Mouse (Mus musculus) hindbrain, embryonic 12.5 days (tissue): ENCODE results near the gene Dicer1. TPM values are rescaled to one million over a fixed set of nuclear protein-coding genes. Genes with fewer than 3 reads are reported as not detected.
A peak's percentile ranks its signal among the peaks of the same experiment; 100 is the strongest.
"Not testable (repeated sequence)": the region's sequence is repeated elsewhere in the genome, so short reads cannot be mapped to it uniquely, and the experiment has no call there.

ENCODE experiments used
- ATAC-seq: fragments of 200-750 bp; cut with Nextera tagmentation; 2 replicates; pipeline ENCODE4 v1.8.0; 2017; ENCODE audit warnings: moderate TSS enrichment; ENCODE audit not compliant: low FRiP score
- H3K27ac ChIP-seq: fragments of 300-500 bp; sonication (generic); 2 replicates; pipeline ENCODE4 v1.5.1; 2016; ENCODE audit warnings: mild to moderate bottlenecking
- H3K27me3 ChIP-seq: fragments of 300-500 bp; sonication (generic); 2 replicates; pipeline ENCODE4 v1.6.1; 2016; ENCODE audit warnings: mild to moderate bottlenecking
- H3K36me3 ChIP-seq: fragments of 300-500 bp; sonication (generic); 2 replicates; pipeline ENCODE4 v1.6.1; 2016; ENCODE audit warnings: mild to moderate bottlenecking
- H3K4me1 ChIP-seq: fragments of 300-500 bp; sonication (generic); 2 replicates; pipeline ENCODE4 v1.6.1; 2016
- H3K4me2 ChIP-seq: fragments of 300-500 bp; sonication (generic); replicated peaks from 2 replicates; pipeline ENCODE4 v1.6.1; 2016; ENCODE audit warnings: mild to moderate bottlenecking
- H3K4me3 ChIP-seq: fragments of 300-500 bp; sonication (generic); 2 replicates; pipeline ENCODE4 v1.5.1; 2016; ENCODE audit warnings: mild to moderate bottlenecking
- H3K9ac ChIP-seq: fragments of 300-500 bp; sonication (generic); 2 replicates; pipeline ENCODE4 v1.6.1; 2016; ENCODE audit warnings: mild to moderate bottlenecking, moderate library complexity
- H3K9me3 ChIP-seq: fragments of 300-500 bp; sonication (generic); replicated peaks from 2 replicates; pipeline ENCODE4 v1.6.1; 2016; ENCODE audit warnings: mild to moderate bottlenecking
- WGBS: fragments of 180-500 bp; shearing (Covaris S2); methylation state at CpG from one replicate; pipeline ENCODE4 v1.1.7; 2016; 5-methylcytosine and 5-hydroxymethylcytosine counted together
- polyA plus RNA-seq: library from polyadenylated mRNA; unstranded; fragments of >200 nt; fragmentation: Nextera tagmentation; extraction: Ambion mirVana; gene quantifications from 2 replicates; pipeline ENCODE4 v1.2.1, GENCODE M21; 2016

Gene Dicer1
- polyA plus RNA-seq, 1 experiment from 2014 or later: 61.3 TPM

GRCm38 (mm10) chr12:104738446-104738845 lies 13.3 kb downstream of the Dicer1 start:
- Histone ChIP-seq H3K4me1 (peaks cover 61% of the 10 kb centered on the region), H3K27me3 (no peaks in the 10 kb centered on the region), H3K4me3 (no peak overlapping the region), H3K27ac (no peak overlapping the region), H3K4me2 (no peak overlapping the region), H3K36me3 (no peaks in the 10 kb centered on the region), H3K9me3 (no peaks in the 10 kb centered on the region), H3K9ac (no peak overlapping the region)
- ATAC-seq: no peak
- WGBS: 71% methylated on average over 9 of the region's 9 CpGs

DNA sequence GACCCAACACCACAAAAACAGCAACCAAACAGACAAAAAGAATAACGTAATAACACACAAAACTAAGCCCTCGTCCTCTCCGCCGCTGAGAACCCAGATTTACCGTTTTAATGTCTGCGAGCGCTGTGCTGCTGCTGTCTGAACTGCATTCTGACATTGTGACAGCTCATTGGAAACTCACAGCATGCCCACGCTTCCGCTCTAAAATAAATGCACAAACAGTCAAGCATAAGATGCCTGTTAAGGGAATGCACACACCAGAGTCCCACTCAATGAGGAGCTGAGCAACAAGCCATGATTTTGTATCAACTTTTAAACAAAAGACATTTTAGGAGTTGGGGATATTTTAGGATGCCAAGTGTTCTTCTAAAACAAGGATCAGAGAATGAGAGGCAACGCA lies 14.1 kb downstream of the Dicer1 start:
- Histone ChIP-seq H3K4me2 (no peak overlapping the region), H3K4me1 (peaks cover 61% of the 10 kb centered on the region), H3K4me3 (no peak overlapping the region), H3K36me3 (no peaks in the 10 kb centered on the region), H3K9ac (no peak overlapping the region), H3K27ac (no peak overlapping the region), H3K9me3 (no peaks in the 10 kb centered on the region), H3K27me3 (no peaks in the 10 kb centered on the region)
- no peak for ATAC-seq
- WGBS: 64% methylated on average over 10 of the region's 10 CpGs

GRCm38 (mm10) chr12:104735993-104736395 lies 15.8 kb downstream of the Dicer1 start:
- Histone ChIP-seq H3K9ac (no peak overlapping the region), H3K4me3 (no peak overlapping the region), H3K4me1 (peaks cover 62% of the 10 kb centered on the region), H3K9me3 (no peaks in the 10 kb centered on the region), H3K27ac (no peak overlapping the region), H3K4me2 (no peak overlapping the region), H3K27me3 (no peaks in the 10 kb centered on the region), H3K36me3 (peaks cover 4% of the 10 kb centered on the region)
- ATAC-seq: peak; percentile 44; the same call in 1 of the 2 replicates
- 24% methylated on average over 3 of the region's 3 CpGs for WGBS

- H3K27ac ChIP-seq: no peak overlapping the region
- peaks cover 24% of the 10 kb centered on the region for H3K36me3 ChIP-seq
- no peak overlapping the region for H3K4me3 ChIP-seq
- no peak overlapping the region for H3K4me2 ChIP-seq
- H3K4me1 ChIP-seq: peaks cover 44% of the 10 kb centered on the region
- no peaks in the 10 kb centered on the region for H3K27me3 ChIP-seq
- H3K9ac ChIP-seq: no peak overlapping the region
- no peak for ATAC-seq
- H3K9me3 ChIP-seq: no peaks in the 10 kb centered on the region
Observed at GRCm38 (mm10) chr12:104733165-104733564, 18.6 kb downstream of the Dicer1 start.

GRCm38 (mm10) chr12:104731782-104732181 lies 20.0 kb downstream of the Dicer1 start:
- Histone ChIP-seq H3K9ac (no peak overlapping the region), H3K4me1 (peaks cover 35% of the 10 kb centered on the region), H3K9me3 (no peaks in the 10 kb centered on the region), H3K36me3 (peaks cover 38% of the 10 kb centered on the region), H3K27me3 (no peaks in the 10 kb centered on the region), H3K4me2 (no peak overlapping the region), H3K4me3 (no peak overlapping the region), H3K27ac (no peak overlapping the region)
- ATAC-seq: peak; percentile 75
- WGBS: 29% methylated on average over 3 of the region's 3 CpGs

GRCm38 (mm10) chr12:104726436-104726835 lies 25.3 kb downstream of the Dicer1 start:
- not testable (repeated sequence) for H3K9ac ChIP-seq, H3K27me3 ChIP-seq, H3K4me2 ChIP-seq, ATAC-seq, H3K4me1 ChIP-seq, H3K27ac ChIP-seq, H3K9me3 ChIP-seq, H3K4me3 ChIP-seq
- H3K36me3 ChIP-seq: peaks cover 74% of the 10 kb centered on the region
- WGBS: 88% methylated on average over 2 of the region's 2 CpGs

- Histone ChIP-seq H3K4me2 (no peak overlapping the region), H3K36me3 (peaks cover 51% of the 10 kb centered on the region)
- WGBS: 93% methylated on average over 10 of the region's 10 CpGs
Observed at GRCm38 (mm10) chr12:104722056-104722455, 29.7 kb downstream of the Dicer1 start.

DNA sequence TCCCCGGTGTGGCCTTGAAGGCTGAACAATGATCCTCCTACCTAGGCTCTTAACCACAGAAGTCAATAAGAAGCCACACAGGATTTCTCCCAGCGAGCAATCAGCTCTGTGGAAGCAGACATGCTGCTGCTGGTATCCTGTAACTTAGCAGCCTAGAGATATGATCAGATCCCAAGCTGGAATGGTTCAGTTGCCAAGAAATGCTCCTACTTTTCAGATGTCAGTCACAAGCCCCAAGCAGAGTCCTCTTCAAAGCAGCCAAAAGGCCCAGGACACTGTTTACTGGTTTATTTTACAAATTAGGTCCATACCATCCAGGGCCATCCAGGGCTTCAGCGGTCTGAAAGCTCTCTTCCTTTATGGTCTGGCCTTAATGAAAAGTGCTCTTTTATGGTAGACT lies 30.7 kb downstream of the Dicer1 start:
- H3K27ac ChIP-seq: no peak overlapping the region
- no peaks in the 10 kb centered on the region for H3K27me3 ChIP-seq
- H3K4me2 ChIP-seq: no peak overlapping the region
- no peak overlapping the region for H3K9ac ChIP-seq
- no peak overlapping the region for H3K4me3 ChIP-seq
- no peak for ATAC-seq
- no peaks in the 10 kb centered on the region for H3K9me3 ChIP-seq
- peaks cover 50% of the 10 kb centered on the region for H3K36me3 ChIP-seq
- 89% methylated on average over 3 of the region's 3 CpGs for WGBS
- no peaks in the 10 kb centered on the region; the same call in 1 of the 2 replicates for H3K4me1 ChIP-seq

More at GRCm38 (mm10) chr12:104722056-104722455, 29.7 kb downstream of the Dicer1 start:
- no peak overlapping the region for H3K9ac ChIP-seq
- H3K9me3 ChIP-seq: no peaks in the 10 kb centered on the region
- no peak for ATAC-seq
- no peaks in the 10 kb centered on the region for H3K27me3 ChIP-seq
- H3K27ac ChIP-seq: no peak overlapping the region
- H3K4me3 ChIP-seq: no peak overlapping the region
- no peaks in the 10 kb centered on the region for H3K4me1 ChIP-seq

DNA sequence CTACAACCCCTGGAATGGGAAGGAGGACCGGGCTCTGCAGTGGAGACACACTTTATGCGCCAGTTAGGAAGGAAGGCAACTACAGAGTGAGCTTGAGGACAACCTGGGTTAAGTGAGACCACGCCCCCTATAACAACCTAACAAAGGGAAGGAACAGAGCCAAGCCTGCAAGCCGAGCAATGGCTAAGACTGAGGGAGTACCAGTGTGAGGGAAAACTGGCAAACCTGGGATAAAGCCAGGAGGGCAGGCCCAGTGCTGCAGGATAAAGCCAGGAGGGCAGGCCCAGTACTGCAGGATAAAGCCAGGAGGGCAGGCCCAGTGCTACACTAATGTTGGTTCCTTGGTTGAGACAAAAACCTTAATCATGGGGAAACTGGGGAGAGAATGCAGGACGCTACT lies 32.8 kb downstream of the Dicer1 start:
- no peak overlapping the region for H3K9ac ChIP-seq
- H3K4me3 ChIP-seq: no peak overlapping the region
- 81% methylated on average over 5 of the region's 5 CpGs for WGBS
- no peak for ATAC-seq
- H3K27ac ChIP-seq: no peak overlapping the region
- no peaks in the 10 kb centered on the region for H3K27me3 ChIP-seq
- H3K36me3 ChIP-seq: peaks cover 43% of the 10 kb centered on the region
- H3K4me1 ChIP-seq: no peaks in the 10 kb centered on the region; the same call in 1 of the 2 replicates
- no peak overlapping the region for H3K4me2 ChIP-seq
- no peaks in the 10 kb centered on the region for H3K9me3 ChIP-seq

GRCm38 (mm10) chr12:104716409-104716808 lies 35.3 kb downstream of the Dicer1 start:
- H3K36me3 ChIP-seq: peaks cover 44% of the 10 kb centered on the region

GRCm38 (mm10) chr12:104715453-104715852 lies 36.3 kb downstream of the Dicer1 start:
- Histone ChIP-seq H3K36me3 (peaks cover 49% of the 10 kb centered on the region), H3K4me3 (no peak overlapping the region), H3K4me1 (no peaks in the 10 kb centered on the region; the same call in 1 of the 2 replicates), H3K9ac (no peak overlapping the region), H3K27ac (no peak overlapping the region), H3K27me3 (no peaks in the 10 kb centered on the region), H3K9me3 (no peaks in the 10 kb centered on the region), H3K4me2 (no peak overlapping the region)
- WGBS: 93% methylated on average over 5 of the region's 5 CpGs
- no peak for ATAC-seq

More at GRCm38 (mm10) chr12:104716409-104716808, 35.3 kb downstream of the Dicer1 start:
- Histone ChIP-seq H3K27me3 (no peaks in the 10 kb centered on the region), H3K9me3 (no peaks in the 10 kb centered on the region), H3K27ac (no peak overlapping the region), H3K4me2 (no peak overlapping the region), H3K4me1 (no peaks in the 10 kb centered on the region; the same call in 1 of the 2 replicates), H3K4me3 (no peak overlapping the region), H3K9ac (no peak overlapping the region)
- no peak for ATAC-seq
- 77% methylated on average over 5 of the region's 5 CpGs for WGBS

- Histone ChIP-seq H3K9ac (no peak overlapping the region), H3K4me2 (no peak overlapping the region), H3K27me3 (no peaks in the 10 kb centered on the region), H3K27ac (no peak overlapping the region), H3K4me1 (peaks cover 8% of the 10 kb centered on the region; the same call in 1 of the 2 replicates), H3K36me3 (peaks cover 67% of the 10 kb centered on the region), H3K4me3 (no peak overlapping the region), H3K9me3 (no peaks in the 10 kb centered on the region)
- 56% methylated on average over 7 of the region's 7 CpGs for WGBS
- no peak for ATAC-seq
Observed at GRCm38 (mm10) chr12:104700266-104700665, 51.5 kb downstream of the Dicer1 start.

GRCm38 (mm10) chr12:104699753-104700152 lies 52.0 kb downstream of the Dicer1 start:
- Histone ChIP-seq H3K4me1 (peaks cover 8% of the 10 kb centered on the region; the same call in 1 of the 2 replicates), H3K36me3 (peaks cover 68% of the 10 kb centered on the region), H3K27ac (peak overlapping the region; percentile 12; the same call in 1 of the 2 replicates), H3K9me3 (no peaks in the 10 kb centered on the region), H3K4me3 (no peak overlapping the region), H3K9ac (no peak overlapping the region), H3K4me2 (no peak overlapping the region), H3K27me3 (no peaks in the 10 kb centered on the region)
- ATAC-seq: no peak
- 47% methylated on average over 8 of the region's 8 CpGs for WGBS
